Mouse (Mus musculus) cortical plate, adult 2 months (tissue): ENCODE data around the gene Srcin1. TPM values are rescaled to one million over a fixed set of nuclear protein-coding genes. Genes with fewer than 3 reads are reported as not detected.

Source experiments
- H3K27ac ChIP-seq: fragments of 200-500 bp; 2 replicates; pipeline ENCODE4 v1.5.1; 2012; ENCODE audit warnings: low read length, control low read depth, inconsistent platforms; ENCODE audit not compliant: insufficient read depth
- H3K4me1 ChIP-seq: fragments of 200-500 bp; 2 replicates; pipeline ENCODE4 v1.6.1; 2011; ENCODE audit warnings: low read length; ENCODE audit not compliant: control insufficient read depth, insufficient read depth
- H3K4me3 ChIP-seq: fragments of 200-500 bp; 2 replicates; pipeline ENCODE4 v1.5.1; 2011; ENCODE audit warnings: mild to moderate bottlenecking, low read length, control low read depth; ENCODE audit not compliant: insufficient read depth
- CTCF ChIP-seq: fragments of 200-500 bp; IDR thresholded peaks from 2 replicates; pipeline ENCODE4 v1.5.1; 2011; ENCODE audit warnings: mild to moderate bottlenecking, control low read depth, low read length; ENCODE audit not compliant: insufficient read depth; ENCODE audit errors: extremely low read depth
- POLR2A ChIP-seq: fragments of 200-500 bp; IDR thresholded peaks from 2 replicates; pipeline ENCODE4 v1.6.1; 2011; ENCODE audit warnings: mild to moderate bottlenecking, low read length, control low read depth; ENCODE audit not compliant: insufficient read depth; ENCODE audit errors: extremely low read depth
- polyA plus RNA-seq: library from polyadenylated mRNA; depleted of rRNA; stranded (reverse); fragments of >200 nt; gene quantifications from 2 replicates; pipeline ENCODE4 v1.2.3, GENCODE M21; 2012

The Srcin1 gene
- polyA plus RNA-seq, 1 experiment: 141 TPM

GRCm38 (mm10) chr11:97572089-97572345 lies 4.0 kb downstream of the Srcin1 start:
- TF ChIP-seq CTCF (no peak), POLR2A (no peak)
- Histone ChIP-seq H3K4me1 (peaks cover 5% of the 10 kb centered on the region; the same call in 1 of the 2 replicates), H3K27ac (peak overlapping the region; percentile 82), H3K4me3 (peak overlapping the region; percentile 94)

GRCm38 (mm10) chr11:97571266-97572088 lies 4.5 kb downstream of the Srcin1 start:
- Histone ChIP-seq H3K27ac (peak overlapping the region; percentile 82), H3K4me1 (peaks cover 5% of the 10 kb centered on the region; the same call in 1 of the 2 replicates), H3K4me3 (peak overlapping the region; percentile 94)
- TF ChIP-seq POLR2A (0 out of 2 replicates have a peak, but pooled peaks have one; percentile 7), CTCF (0 out of 2 replicates have a peak, but pooled peaks have one; percentile 15)

- Histone ChIP-seq H3K4me1 (peaks cover 9% of the 10 kb centered on the region; the same call in 1 of the 2 replicates), H3K27ac (peak overlapping the region; percentile 36), H3K4me3 (peak overlapping the region; percentile 94)
- TF ChIP-seq POLR2A (no peak), CTCF (no peak)
Measured at GRCm38 (mm10) chr11:97570493-97571137, 5.4 kb downstream of the Srcin1 start.

- peaks cover 12% of the 10 kb centered on the region; the same call in 1 of the 2 replicates for H3K4me1 ChIP-seq
- TF ChIP-seq POLR2A (no peak), CTCF (no peak)
- H3K4me3 ChIP-seq: peak overlapping the region; percentile 94
- peak overlapping the region; percentile 27; the same call in 1 of the 2 replicates for H3K27ac ChIP-seq
Measured at GRCm38 (mm10) chr11:97569806-97570205, 6.2 kb downstream of the Srcin1 start.

GRCm38 (mm10) chr11:97569301-97569724 lies 6.7 kb downstream of the Srcin1 start:
- Histone ChIP-seq H3K4me1 (peaks cover 13% of the 10 kb centered on the region; the same call in 1 of the 2 replicates), H3K27ac (peak overlapping the region; percentile 27; the same call in 1 of the 2 replicates), H3K4me3 (peak overlapping the region; percentile 94; the same call in 1 of the 2 replicates)
- TF ChIP-seq CTCF (no peak), POLR2A (no peak)

- TF ChIP-seq CTCF (no peak), POLR2A (peak; percentile 29; the same call in 1 of the 2 replicates)
- Histone ChIP-seq H3K4me1 (peaks cover 13% of the 10 kb centered on the region; the same call in 1 of the 2 replicates), H3K4me3 (peak overlapping the region; percentile 0; the same call in 1 of the 2 replicates), H3K27ac (no peak overlapping the region)
Measured at GRCm38 (mm10) chr11:97568729-97569128, 7.3 kb downstream of the Srcin1 start.

GRCm38 (mm10) chr11:97567480-97567879 lies 8.5 kb downstream of the Srcin1 start:
- peak overlapping the region; percentile 15; the same call in 1 of the 2 replicates for H3K4me3 ChIP-seq
- TF ChIP-seq CTCF (no peak), POLR2A (no peak)
- peak overlapping the region; percentile 20; the same call in 1 of the 2 replicates for H3K27ac ChIP-seq
- peaks cover 15% of the 10 kb centered on the region for H3K4me1 ChIP-seq

- Histone ChIP-seq H3K27ac (no peak overlapping the region), H3K4me1 (peaks cover 15% of the 10 kb centered on the region), H3K4me3 (no peak overlapping the region)
- TF ChIP-seq CTCF (no peak), POLR2A (no peak)
Measured at GRCm38 (mm10) chr11:97566551-97566950, 9.4 kb downstream of the Srcin1 start.

GRCm38 (mm10) chr11:97563730-97564129 lies 12.3 kb downstream of the Srcin1 start:
- TF ChIP-seq POLR2A: no peak
- TF ChIP-seq CTCF: no peak
- Histone ChIP-seq H3K27ac (peak overlapping the region; percentile 16; the same call in 1 of the 2 replicates), H3K4me1 (peaks cover 20% of the 10 kb centered on the region), H3K4me3 (no peak overlapping the region)
